Mouse (Mus musculus) E14TG2a.4 (cell line): ENCODE results near the gene Nfic.
A peak's percentile ranks its signal among the peaks of the same experiment; 100 is the strongest.

ENCODE experiments used
- H3K27me3 ChIP-seq: 2 replicates; pipeline ENCODE4 v1.6.1; 2014; ENCODE audit warnings: low read length, control low read depth; ENCODE audit not compliant: insufficient read depth
- H3K36me3 ChIP-seq: 2 replicates; pipeline ENCODE4 v1.6.1; 2014; ENCODE audit warnings: low read length, control low read depth; ENCODE audit not compliant: insufficient read depth
- H3K4me1 ChIP-seq: replicated peaks from 2 replicates; pipeline ENCODE4 v1.6.1; 2014; ENCODE audit warnings: low read depth, low read length, control low read depth
- H3K4me3 ChIP-seq: replicated peaks from 2 replicates; pipeline ENCODE4 v1.5.1; 2014; ENCODE audit warnings: mild to moderate bottlenecking, low read length
- H3K9me3 ChIP-seq: 2 replicates; pipeline ENCODE4 v1.6.1; 2014; ENCODE audit warnings: low read length, control low read depth
- CTCF ChIP-seq: conservative IDR thresholded peaks from 2 replicates; pipeline ENCODE4 v1.5.1; 2014; ENCODE audit warnings: low read length
- NANOG ChIP-seq: IDR thresholded peaks from 2 replicates; pipeline ENCODE4 v1.6.1; 2014; ENCODE audit warnings: borderline replicate concordance, low read length, mixed read lengths
- POU5F1 ChIP-seq: IDR thresholded peaks from 2 replicates; pipeline ENCODE4 v1.6.1; 2014; ENCODE audit warnings: low read length, borderline replicate concordance

Nfic gene

DNA sequence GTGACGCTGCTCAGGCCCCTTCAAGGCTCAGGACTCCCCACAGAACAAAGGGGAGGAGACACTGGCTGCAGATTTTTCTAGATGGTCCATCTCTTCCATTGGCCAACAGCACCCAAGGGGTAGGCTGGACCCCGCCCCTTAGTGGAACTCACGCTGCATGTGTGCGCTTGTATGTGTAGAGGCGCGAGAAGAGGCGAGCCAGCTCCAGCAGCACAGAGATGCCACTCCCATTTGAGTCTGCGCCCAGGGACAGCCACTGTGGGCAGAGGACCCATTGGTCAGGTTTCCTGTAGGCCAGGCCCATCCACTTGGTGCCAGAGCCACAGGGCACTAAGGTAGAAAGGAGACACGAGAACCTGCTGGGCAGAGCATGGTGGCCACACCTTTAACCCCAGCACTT, 35.6 kb upstream of the Nfic start:
- no peak for TF ChIP-seq NANOG
- TF ChIP-seq POU5F1, result no peak
- TF ChIP-seq CTCF, result no peak

GRCm38 (mm10) chr10:81489941-81490340, 34.5 kb upstream of the Nfic start:
- Histone ChIP-seq H3K9me3 (no peaks in the 10 kb centered on the region), H3K4me3 (no peak overlapping the region), H3K27me3 (no peaks in the 10 kb centered on the region), H3K4me1 (peaks cover 87% of the 10 kb centered on the region), H3K36me3 (peaks cover 93% of the 10 kb centered on the region)
- TF ChIP-seq POU5F1 (no peak), NANOG (no peak), CTCF (no peak)

More for the DNA sequence above, 35.6 kb upstream of the Nfic start:
- Histone ChIP-seq H3K9me3 (no peaks in the 10 kb centered on the region), H3K4me1 (peaks cover 87% of the 10 kb centered on the region), H3K27me3 (no peaks in the 10 kb centered on the region), H3K4me3 (no peak overlapping the region), H3K36me3 (peaks cover 91% of the 10 kb centered on the region)

DNA sequence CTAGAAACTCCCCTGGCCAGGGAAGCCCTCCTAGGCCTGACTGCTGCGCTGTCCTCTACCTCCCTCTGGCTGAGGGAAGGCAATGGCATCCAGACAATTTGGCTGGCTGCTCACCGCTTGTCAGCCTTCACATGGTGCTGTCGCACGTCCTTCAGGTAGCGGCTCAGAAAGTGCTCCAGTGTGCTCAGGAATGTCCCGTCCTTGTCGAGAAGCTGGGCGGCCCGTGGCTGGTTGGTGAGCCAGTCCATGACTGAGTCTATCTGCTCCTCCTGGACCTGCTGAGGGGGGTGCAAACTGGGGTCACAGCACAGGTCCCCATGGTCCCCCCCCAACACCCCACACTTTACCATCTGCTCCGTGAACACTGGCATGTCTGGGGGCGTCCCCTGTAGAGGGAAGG, 32.6 kb upstream of the Nfic start:
- TF ChIP-seq POU5F1, result no peak
- no peak for TF ChIP-seq CTCF
- no peak for TF ChIP-seq NANOG
- Histone ChIP-seq H3K36me3 (peaks cover 74% of the 10 kb centered on the region), H3K27me3 (no peaks in the 10 kb centered on the region), H3K9me3 (no peaks in the 10 kb centered on the region), H3K4me3 (peak overlapping the region; percentile 17; the same call in 1 of the 2 replicates), H3K4me1 (peaks cover 83% of the 10 kb centered on the region)

GRCm38 (mm10) chr10:81486496-81486895, 31.1 kb upstream of the Nfic start:
- peaks cover 8% of the 10 kb centered on the region for H3K27me3 ChIP-seq
- H3K36me3 ChIP-seq, result peaks cover 58% of the 10 kb centered on the region
- peaks cover 84% of the 10 kb centered on the region for H3K4me1 ChIP-seq
- H3K4me3 ChIP-seq, result no peak overlapping the region
- no peaks in the 10 kb centered on the region for H3K9me3 ChIP-seq
- TF ChIP-seq NANOG, result no peak
- no peak for TF ChIP-seq CTCF
- TF ChIP-seq POU5F1, result no peak

GRCm38 (mm10) chr10:81485479-81486018, 30.1 kb upstream of the Nfic start:
- peaks cover 86% of the 10 kb centered on the region for H3K4me1 ChIP-seq
- no peaks in the 10 kb centered on the region for H3K9me3 ChIP-seq
- H3K36me3 ChIP-seq, result peaks cover 49% of the 10 kb centered on the region
- peaks cover 15% of the 10 kb centered on the region for H3K27me3 ChIP-seq
- no peak overlapping the region for H3K4me3 ChIP-seq
- TF ChIP-seq POU5F1 (no peak), CTCF (no peak), NANOG (no peak)

DNA sequence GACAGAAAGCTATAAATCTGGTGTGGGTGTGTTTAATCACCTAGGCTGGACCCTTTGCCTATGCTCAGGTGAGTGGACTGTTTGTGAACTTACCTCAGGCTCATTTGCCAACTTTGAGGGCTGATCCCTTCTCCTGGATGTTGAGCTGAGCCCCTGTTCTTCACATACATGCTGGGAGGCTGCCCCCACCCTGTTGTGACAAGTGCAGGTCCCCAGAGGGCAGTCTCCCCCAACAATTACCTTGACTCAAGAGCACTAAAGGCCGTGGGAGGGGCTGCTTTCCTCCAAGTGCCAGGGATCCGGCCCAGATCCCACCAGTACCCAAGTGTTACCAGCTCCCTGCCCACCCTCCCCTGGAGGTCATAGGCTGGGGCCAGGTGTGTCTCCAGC, 29.6 kb upstream of the Nfic start:
- peak; percentile 25; the same call in 1 of the 2 replicates for TF ChIP-seq CTCF
- no peak for TF ChIP-seq POU5F1
- TF ChIP-seq NANOG, result no peak
- H3K4me3 ChIP-seq, result no peak overlapping the region
- H3K9me3 ChIP-seq, result no peaks in the 10 kb centered on the region
- peaks cover 15% of the 10 kb centered on the region for H3K27me3 ChIP-seq
- H3K4me1 ChIP-seq, result peaks cover 86% of the 10 kb centered on the region
- H3K36me3 ChIP-seq, result peaks cover 44% of the 10 kb centered on the region

GRCm38 (mm10) chr10:81484441-81485059, 29.1 kb upstream of the Nfic start:
- no peak overlapping the region for H3K4me3 ChIP-seq
- TF ChIP-seq CTCF, result no peak
- no peak for TF ChIP-seq NANOG

GRCm38 (mm10) chr10:81483983-81484382, 28.5 kb upstream of the Nfic start:
- no peaks in the 10 kb centered on the region for H3K9me3 ChIP-seq
- H3K36me3 ChIP-seq, result peaks cover 33% of the 10 kb centered on the region
- H3K4me1 ChIP-seq, result peaks cover 79% of the 10 kb centered on the region
- H3K27me3 ChIP-seq, result peaks cover 16% of the 10 kb centered on the region
- TF ChIP-seq CTCF, result peak; percentile 67
- TF ChIP-seq NANOG, result no peak
- no peak overlapping the region for H3K4me3 ChIP-seq

More at GRCm38 (mm10) chr10:81484441-81485059, 29.1 kb upstream of the Nfic start:
- H3K36me3 ChIP-seq, result peaks cover 39% of the 10 kb centered on the region
- no peaks in the 10 kb centered on the region for H3K9me3 ChIP-seq
- peaks cover 15% of the 10 kb centered on the region for H3K27me3 ChIP-seq
- peaks cover 85% of the 10 kb centered on the region for H3K4me1 ChIP-seq

DNA sequence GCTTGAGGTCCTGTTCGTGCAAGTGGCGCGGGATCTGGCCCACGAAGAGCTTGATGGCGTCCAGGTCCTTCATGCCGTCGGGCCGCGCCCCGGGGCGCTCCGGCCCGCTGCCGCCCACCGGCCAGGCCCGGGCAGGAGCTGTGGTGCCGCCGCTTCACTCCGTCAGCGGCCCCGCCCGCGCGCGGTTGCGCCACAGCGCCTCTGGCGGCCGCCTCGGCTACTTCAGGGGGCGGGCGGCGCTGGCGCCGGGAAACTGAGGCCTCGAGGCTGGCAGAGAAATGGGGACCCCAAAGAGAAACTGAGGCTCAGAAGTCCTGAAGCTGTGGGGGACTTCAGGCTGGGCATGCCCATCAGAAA, 27.1 kb upstream of the Nfic start, which contains the start of gene Celf5:
Gene Celf5, minus strand, starts transcription at position 177 of the 357 bp plus-strand sequence.
- TF ChIP-seq CTCF, result no peak
- no peak for TF ChIP-seq POU5F1
- TF ChIP-seq NANOG, result no peak
- peaks cover 72% of the 10 kb centered on the region for H3K4me1 ChIP-seq
- no peaks in the 10 kb centered on the region for H3K9me3 ChIP-seq
- peaks cover 19% of the 10 kb centered on the region for H3K36me3 ChIP-seq
- peak within 1 kb of the TSS; percentile 84 for H3K4me3 ChIP-seq
- H3K27me3 ChIP-seq, result peaks cover 20% of the 10 kb centered on the region
